Mouse (Mus musculus) gastrocnemius, postnatal 25 days (tissue): ENCODE results near the gene Mmp9. TPM values are rescaled to one million over a fixed set of nuclear protein-coding genes. Genes with fewer than 3 reads are reported as not detected.
A peak's percentile ranks its signal among the peaks of the same experiment; 100 is the strongest.

ENCODE experiments used
- DNase-seq: peaks from one replicate; pipeline ENCODE4 v3.0.0; 2022
- total RNA-seq, 2 experiments: library from RNA; stranded (reverse); gene quantifications; 1 replicate in 1 of 2; 2 replicates in 1 of 2; pipeline ENCODE4 v1.2.3; 2021

Mmp9 gene
- total RNA-seq, 2 experiments from 2014 or later: 0.64 to 1.4 TPM

- DNase-seq: no peak
Measured at GRCm38 (mm10) chr2:164991808-164992207, 51.2 kb downstream of the Mmp9 start.

GRCm38 (mm10) chr2:164994156-164994555, 53.6 kb downstream of the Mmp9 start:
- no peak for DNase-seq

GRCm38 (mm10) chr2:164994659-164995428, 54.3 kb downstream of the Mmp9 start:
- DNase-seq: no peak

- DNase-seq: no peak
Measured at GRCm38 (mm10) chr2:164995976-164996375, 55.4 kb downstream of the Mmp9 start.

- DNase-seq: no peak
Measured at GRCm38 (mm10) chr2:164996848-164997720, 56.5 kb downstream of the Mmp9 start.

GRCm38 (mm10) chr2:164997721-164998428, 57.3 kb downstream of the Mmp9 start:
- DNase-seq: peak; percentile 15

- DNase-seq: no peak
Measured at GRCm38 (mm10) chr2:165001958-165002357, 61.4 kb downstream of the Mmp9 start.

- DNase-seq: no peak
Measured at GRCm38 (mm10) chr2:165003108-165003507, 62.5 kb downstream of the Mmp9 start.

GRCm38 (mm10) chr2:165004237-165004636, 63.7 kb downstream of the Mmp9 start:
- no peak for DNase-seq

Other genes starting within 250 kb of the Mmp9 start
- gene Spint4, start 242.3 kb upstream of the Mmp9 start, total RNA-seq: not detected
- not detected for gene Spint5, start 225.5 kb upstream of the Mmp9 start, total RNA-seq
- not detected for gene Wfdc3, start 194.8 kb upstream of the Mmp9 start, total RNA-seq
- 10 to 100 TPM; 17.0 to 17.5 TPM for gene Dnttip1, start 194.8 kb upstream of the Mmp9 start, total RNA-seq
- gene Ube2c, start 170.9 kb upstream of the Mmp9 start, total RNA-seq: 1 to 10 TPM; 1.2 to 1.7 TPM
- gene Tnnc2, start 160.8 kb upstream of the Mmp9 start, total RNA-seq: over 10,000 TPM; 15,847 to 16,724 TPM
- gene Snx21, start 155.0 kb upstream of the Mmp9 start, total RNA-seq: 10 to 100 TPM; 19.3 to 19.8 TPM
- 1 to 10 TPM; 8.0 to 9.1 TPM for gene Acot8, start 135.9 kb upstream of the Mmp9 start, total RNA-seq
- gene Zswim3, start 135.7 kb upstream of the Mmp9 start, total RNA-seq: 1 to 10 TPM; 1.4 TPM
- gene Zswim1, start 118.1 kb upstream of the Mmp9 start, total RNA-seq: 1 to 10 TPM; 3.7 to 3.8 TPM
- not detected for gene Spata25, start 112.2 kb upstream of the Mmp9 start, total RNA-seq
- 10 to 100 TPM; 42.9 to 49.2 TPM for gene Ctsa, start 107.9 kb upstream of the Mmp9 start, total RNA-seq
- 10 to 100 TPM; 28.9 to 35.0 TPM for gene Neurl2, start 107.3 kb upstream of the Mmp9 start, total RNA-seq
- 10 to 100 TPM; 14.8 to 18.6 TPM for gene Pltp, start 83.1 kb upstream of the Mmp9 start, total RNA-seq
- 10 to 100 TPM; 21.0 to 25.8 TPM for gene Pcif1, start 61.5 kb upstream of the Mmp9 start, total RNA-seq
- 1 to 10 TPM; 8.2 to 9.2 TPM for gene Zfp335, start 29.0 kb upstream of the Mmp9 start, total RNA-seq
- under 1 TPM; 0.21 to 0.38 TPM for gene Slc12a5, start 20.0 kb downstream of the Mmp9 start, total RNA-seq
- 10 to 100 TPM in 1 of 2 experiments, 1 to 10 TPM in 1; 9.9 to 12.6 TPM for gene Ncoa5, start 94.1 kb downstream of the Mmp9 start, total RNA-seq
- gene Cd40, start 114.8 kb downstream of the Mmp9 start, total RNA-seq: under 1 TPM; 0.48 to 0.84 TPM
- gene 1700025C18Rik, start 150.0 kb downstream of the Mmp9 start, total RNA-seq: not detected